Mouse (Mus musculus) liver, embryonic 12.5 days (tissue): ENCODE data around the gene Nsmce4a. TPM values are rescaled to one million over a fixed set of nuclear protein-coding genes. Genes with fewer than 3 reads are reported as not detected.

Source experiments
- polyA plus RNA-seq: library from polyadenylated mRNA; unstranded; fragments of >200 nt; fragmentation: Nextera tagmentation; extraction: Ambion mirVana; gene quantifications from 2 replicates; pipeline ENCODE4 v1.2.1, GENCODE M21; 2016

Gene Nsmce4a
- polyA plus RNA-seq, 1 experiment from 2014 or later, result 141 TPM

Other genes with a start within 250 kb of the Nsmce4a start
- gene Ate1, start 52.7 kb downstream of the Nsmce4a start, polyA plus RNA-seq, result 33.0 and 33.3 TPM in 2 replicates
- 6.2 and 7.2 TPM in 2 replicates for gene Tacc2, start 4.3 kb upstream of the Nsmce4a start, polyA plus RNA-seq
- gene Btbd16, start 201.0 kb upstream of the Nsmce4a start, polyA plus RNA-seq, result not detected in 2 replicates